Mouse (Mus musculus) naive thymus-derived CD4-positive, alpha-beta T cell, adult 2 months (primary cell): ENCODE results near the gene Slc25a16.
A peak's percentile ranks its signal among the peaks of the same experiment; 100 is the strongest.

ENCODE experiments used
- DNase-seq: peaks from one replicate; pipeline ENCODE4 v3.0.0-alpha.2; 2011; ENCODE audit warnings: low read depth

The Slc25a16 gene

GRCm38 (mm10) chr10:62919925-62920765 lies at the start of gene Slc25a16:
Gene Slc25a16, plus strand, starts transcription at chr10:62920633.
- DNase-seq = peak; percentile 89

- DNase-seq = peak; percentile 33
Measured at GRCm38 (mm10) chr10:62874828-62875227, 45.6 kb upstream of the Slc25a16 start.

- DNase-seq = no peak
Measured at GRCm38 (mm10) chr10:62875565-62875964, 44.9 kb upstream of the Slc25a16 start.

- no peak for DNase-seq
Measured at GRCm38 (mm10) chr10:62878056-62878455, 42.4 kb upstream of the Slc25a16 start.

- peak; percentile 60 for DNase-seq
Measured at GRCm38 (mm10) chr10:62881211-62881610, 39.2 kb upstream of the Slc25a16 start.

- peak; percentile 30 for DNase-seq
Measured at GRCm38 (mm10) chr10:62883933-62884372, 36.5 kb upstream of the Slc25a16 start.

GRCm38 (mm10) chr10:62884517-62884916 lies 35.9 kb upstream of the Slc25a16 start:
- DNase-seq = no peak

GRCm38 (mm10) chr10:62885460-62885859 lies 35.0 kb upstream of the Slc25a16 start:
- DNase-seq = no peak

- DNase-seq = peak; percentile 47
Measured at GRCm38 (mm10) chr10:62885969-62886798, 34.2 kb upstream of the Slc25a16 start.

GRCm38 (mm10) chr10:62886799-62887591 lies 33.4 kb upstream of the Slc25a16 start:
- DNase-seq = peak; percentile 34

- DNase-seq = no peak
Measured at GRCm38 (mm10) chr10:62891025-62891424, 29.4 kb upstream of the Slc25a16 start.

- no peak for DNase-seq
Measured at GRCm38 (mm10) chr10:62892549-62893232, 27.7 kb upstream of the Slc25a16 start.

- no peak for DNase-seq
Measured at GRCm38 (mm10) chr10:62893356-62893884, 27.0 kb upstream of the Slc25a16 start.

GRCm38 (mm10) chr10:62894447-62894846 lies 26.0 kb upstream of the Slc25a16 start:
- DNase-seq = no peak

- DNase-seq = no peak
Measured at GRCm38 (mm10) chr10:62895386-62895785, 25.0 kb upstream of the Slc25a16 start.

- no peak for DNase-seq
Measured at GRCm38 (mm10) chr10:62896035-62896434, 24.4 kb upstream of the Slc25a16 start.

GRCm38 (mm10) chr10:62896774-62897173 lies 23.7 kb upstream of the Slc25a16 start:
- DNase-seq = no peak

- DNase-seq = no peak
Measured at GRCm38 (mm10) chr10:62897437-62897836, 23.0 kb upstream of the Slc25a16 start.

- no peak for DNase-seq
Measured at GRCm38 (mm10) chr10:62898061-62898460, 22.4 kb upstream of the Slc25a16 start.

- no peak for DNase-seq
Measured at GRCm38 (mm10) chr10:62900144-62900543, 20.3 kb upstream of the Slc25a16 start.

GRCm38 (mm10) chr10:62901826-62902225 lies 18.6 kb upstream of the Slc25a16 start:
- DNase-seq = no peak
